In genomic region chr7:45638623-45639401, GRCm38 (mm10) we compare ENCODE assay signal across 9 mouse cellular contexts. TPM values are rescaled to one million over a fixed set of nuclear protein-coding genes. Genes with fewer than 3 reads are reported as not detected.
DNase-seq lines count a peak whose midpoint lies in the region; ATAC-seq and TF ChIP-seq lines count a peak whose summit lies in the region.
"Had no signal": no experiment of that assay in that cellular context is flagged by ENCODE, and none has a peak within 500 bp of the region (broad histone marks: within the 10 kb centered on the region; RNA-seq: fewer than 3 reads in every experiment).

No protein-coding gene starts in this region.

- peak; percentile 83 for ATAC-seq in hindbrain, embryonic 11.5 days (ENCODE audit: low FRiP score)

- H3K27ac ChIP-seq in ES-E14 (ENCODE audit: insufficient read depth, low read depth, low read length, poor library complexity, severe bottlenecking), result no peak overlapping the region
- no peak overlapping the region for H3K27ac ChIP-seq in hindbrain, embryonic 11.5 days (ENCODE audit: low read depth, low read length)

- no peak overlapping the region for H3K9ac ChIP-seq in ES-E14 (ENCODE audit: insufficient read depth, low read depth, low read length, poor library complexity, severe bottlenecking)
- 0 out of 2 replicates have a peak overlapping the region, but pooled peaks have one; percentile 31 for H3K9ac ChIP-seq in hindbrain, embryonic 11.5 days (ENCODE audit: low read depth, low read length)

- H3K4me2 ChIP-seq in hindbrain, embryonic 11.5 days (replicated peaks; ENCODE audit: low read depth, low read length), result peak overlapping the region; percentile 36

- DNase-seq in ES-E14 (ENCODE audit: low read depth, low spot score) (peak; percentile 90), MN1 (ENCODE audit: low spot score) (no peak)
- DNase-seq in cerebellum, adult 9-11 months, result peak; percentile 99
- peak; percentile 94 to 95 for DNase-seq in frontal cortex, postnatal 10 days (ENCODE audit: low spot score in 2 of 2)
- peak; percentile 97 for DNase-seq in hindbrain, embryonic 11.5 days (ENCODE audit: low spot score)
- DNase-seq in layer of hippocampus, adult 9-10 months (ENCODE audit: low spot score), result peak; percentile 78
- DNase-seq in lung, adult 18-20 months, result peak; percentile 91 to 93
- peak; percentile 89 for DNase-seq in ovary, postnatal 36 days (ENCODE audit: low spot score)

- peaks cover 2% of the 10 kb centered on the region; the same call in 1 of the 2 replicates for H3K36me3 ChIP-seq in ES-E14 (ENCODE audit: control insufficient read depth, insufficient read depth, low read length, poor library complexity, severe bottlenecking)
- H3K36me3 ChIP-seq in hindbrain, embryonic 11.5 days (ENCODE audit: control insufficient read depth, insufficient read depth, low read length), result no peaks in the 10 kb centered on the region

- 21% methylated on average over 29 of the region's 29 CpGs for WGBS in hindbrain, embryonic 11.5 days

- no peak overlapping the region; a peak in 1 of 4 replicates for H3K4me3 ChIP-seq in ES-E14 (ENCODE audit: insufficient read depth in 1 of 2, low read depth in 1 of 2, low read length in 2 of 2, poor library complexity in 1 of 2, severe bottlenecking in 1 of 2)
- peak overlapping the region; percentile 22 for H3K4me3 ChIP-seq in hindbrain, embryonic 11.5 days (ENCODE audit: low read depth, low read length)

- no peaks in the 10 kb centered on the region for H3K9me3 ChIP-seq in ES-E14 (ENCODE audit: control insufficient read depth, insufficient read depth, low read depth, low read length)
- no peaks in the 10 kb centered on the region for H3K9me3 ChIP-seq in hindbrain, embryonic 11.5 days (ENCODE audit: control insufficient read depth, low read length)

- H3K27me3 ChIP-seq in hindbrain, embryonic 11.5 days (ENCODE audit: control insufficient read depth, insufficient read depth, low read length), result peaks cover 2% of the 10 kb centered on the region; the same call in 1 of the 2 replicates

- in situ Hi-C loops in ES-E14 (cut with MboI; ENCODE audit: low sequenced_read_pairs in 2 of 2, unreplicated experiment in 2 of 2), result no loop called here

- H3K4me1 ChIP-seq in ES-E14 (ENCODE audit: control insufficient read depth in 2 of 2, insufficient read depth in 2 of 2, low read length in 2 of 2, poor library complexity in 1 of 2), result peaks cover 1 to 12% of the 10 kb centered on the region in 2 experiments; a peak in 2 of 4 replicates
- peaks cover 2% of the 10 kb centered on the region; the same call in 1 of the 2 replicates for H3K4me1 ChIP-seq in hindbrain, embryonic 11.5 days (replicated peaks; ENCODE audit: control insufficient read depth, insufficient read depth, low read length)

TF ChIP-seq in ES-E14, 5 proteins besides CTCF, POLR2A, EP300 and RAD21:
- TF ChIP-seq MAFK (IDR thresholded peaks at IDR 0.05; ENCODE audit: insufficient read depth, low read depth, low read length), result no peak
- TF ChIP-seq CHD2 (IDR thresholded peaks at IDR 0.05; ENCODE audit: low read depth, low read length), result no peak
- no peak for TF ChIP-seq ZNF384 (IDR thresholded peaks at IDR 0.05; ENCODE audit: low read depth, low read length)
- TF ChIP-seq HCFC1 (IDR thresholded peaks at IDR 0.05; ENCODE audit: borderline replicate concordance, insufficient read depth, low read length), result peak; percentile 92
- no peak for TF ChIP-seq ZC3H11A (IDR thresholded peaks at IDR 0.05; ENCODE audit: borderline replicate concordance, low read depth, low read length)

RNA-seq across cellular contexts. Expression of gene Mamstr, which starts 1.0 kb away (rescaled TPM):
- total RNA-seq in ES-E14 (2012; rRNA removed), result 0.71 and 0.74 TPM in 2 replicates
- 1.7 and 2.1 TPM in 2 replicates for polyA plus RNA-seq in hindbrain, embryonic 11.5 days (2014; fragmentation: Nextera tagmentation; extraction: Ambion mirVana)
- total RNA-seq: MEL had no signal

RNA-seq across cellular contexts. Expression of gene Rasip1, which starts 11.5 kb away (rescaled TPM):
- total RNA-seq in ES-E14 (2012; rRNA removed), result 5.3 and 8.6 TPM in 2 replicates
- polyA plus RNA-seq in hindbrain, embryonic 11.5 days (2014; fragmentation: Nextera tagmentation; extraction: Ambion mirVana), result 4.9 and 5.1 TPM in 2 replicates

RNA-seq across cellular contexts. Expression of gene Izumo1, which starts 17.2 kb away (rescaled TPM):
- 0.31 and 0.63 TPM in 2 replicates for total RNA-seq in ES-E14 (2012; rRNA removed)
- polyA plus RNA-seq in hindbrain, embryonic 11.5 days (2014; fragmentation: Nextera tagmentation; extraction: Ambion mirVana), result 0.12 and 0.18 TPM in 2 replicates
- total RNA-seq: MEL had no signal

RNA-seq across cellular contexts. Expression of gene Fut1, which starts 21.7 kb away (rescaled TPM):
- 0.49 and 2.5 TPM in 2 replicates for total RNA-seq in ES-E14 (2012; rRNA removed)
- polyA plus RNA-seq in hindbrain, embryonic 11.5 days (2014; fragmentation: Nextera tagmentation; extraction: Ambion mirVana), result not detected in 2 replicates
- total RNA-seq: MEL had no signal

RNA-seq across cellular contexts. Expression of gene Fgf21, which starts 23.5 kb away (rescaled TPM):
- total RNA-seq in ES-E14 (2012; rRNA removed), result 0.67 and 1.1 TPM in 2 replicates
- polyA plus RNA-seq in hindbrain, embryonic 11.5 days (2014; fragmentation: Nextera tagmentation; extraction: Ambion mirVana), result not detected in 2 replicates
- total RNA-seq: MEL had no signal
